Mouse (Mus musculus): ENCODE data around the gene Gm3526. TPM values are rescaled to one million over a fixed set of nuclear protein-coding genes. Genes with fewer than 3 reads are reported as not detected.
"Not testable (repeated sequence)": the region's sequence is repeated elsewhere in the genome, so short reads cannot be mapped to it uniquely, and the experiment has no call there.

The Gm3526 gene
- not detected in 2 replicates for total RNA-seq (2017)

GRCm38 (mm10) chr14:5260480-5260879 is at the start of gene Gm3526:
Gene Gm3526 (minus strand): TSS chr14:5260580.
- ATAC-seq (replicated peaks; ENCODE audit: low read depth, poor library complexity, severe bottlenecking), result not testable (repeated sequence)

Other genes with a start within 250 kb of the Gm3526 start
- gene Gm3298, start 244.7 kb downstream of the Gm3526 start, total RNA-seq (2017), result not detected in 2 replicates
- not detected in 2 replicates for gene 4930555G01Rik, start 210.0 kb downstream of the Gm3526 start, total RNA-seq (2017)
- not detected in 2 replicates for gene Gm8281, start 189.5 kb downstream of the Gm3526 start, total RNA-seq (2017)
- gene Gm8279, start 129.1 kb downstream of the Gm3526 start, total RNA-seq (2017), result not detected in 2 replicates
- gene Gm3317, start 96.0 kb downstream of the Gm3526 start, total RNA-seq (2017), result 0.87 TPM in 1 of 2 replicates, not detected in the other
- not detected in 2 replicates for gene Gm8271, start 74.8 kb downstream of the Gm3526 start, total RNA-seq (2017)
- gene Gm3542, start 74.3 kb upstream of the Gm3526 start, total RNA-seq (2017), result not detected in 2 replicates
- not detected in 2 replicates for gene Gm3500, start 128.5 kb upstream of the Gm3526 start, total RNA-seq (2017)
- 0.29 and 1.1 TPM in 2 replicates for gene Gm3194, start 194.9 kb upstream of the Gm3526 start, total RNA-seq (2017)
- gene Gm8246, start 217.2 kb upstream of the Gm3526 start, total RNA-seq (2017), result not detected in 2 replicates
- gene Gm3187, start 223.6 kb upstream of the Gm3526 start, total RNA-seq (2017), result not detected in 2 replicates
- gene Gm3488, start 241.1 kb upstream of the Gm3526 start, total RNA-seq (2017), result 1.1 TPM in 1 of 2 replicates, not detected in the other

Data from common myeloid progenitor, adult 5-6 weeks (primary cell).